Mouse (Mus musculus): Measurements from ENCODE around the gene Btn2a2.

DNA sequence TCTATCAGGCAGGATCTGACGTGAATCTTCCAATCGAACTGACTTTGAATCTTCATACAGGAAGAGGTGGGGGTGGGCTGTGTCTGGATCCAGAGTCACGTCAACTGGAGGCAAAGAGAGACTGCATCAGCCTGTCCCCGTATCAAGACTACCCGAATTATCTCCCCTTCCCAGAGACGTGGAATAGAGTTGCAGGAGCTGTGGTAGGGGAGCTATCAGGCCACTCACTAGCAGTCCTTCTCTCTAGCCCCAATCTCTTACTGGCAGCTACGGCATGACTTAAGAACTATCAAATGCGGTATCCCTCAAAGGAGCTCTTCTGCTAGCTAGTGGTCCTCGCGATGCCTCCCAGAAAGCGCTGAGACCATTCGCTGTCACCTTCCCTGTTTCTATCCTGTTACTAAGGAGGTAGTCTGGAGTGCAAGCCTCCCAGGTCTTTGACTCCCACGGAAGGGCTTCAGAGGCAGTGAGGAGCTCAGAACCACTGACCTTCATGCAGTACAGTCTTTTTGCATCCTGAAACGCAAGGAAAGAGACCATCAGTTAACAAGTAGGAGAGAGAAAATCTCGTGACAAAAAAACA lies 29.3 kb downstream of the Btn2a2 start:
- TF ChIP-seq CTCF (IDR thresholded peaks at IDR 0.05; ENCODE audit: borderline replicate concordance, control insufficient read depth, extremely low read depth, insufficient read depth, low read length, poor library complexity) (no peak), POLR2A (IDR thresholded peaks at IDR 0.05; ENCODE audit: control insufficient read depth, extremely low read depth, insufficient read depth, low read length, poor library complexity) (no peak)

All from thymus, adult 2 months (tissue).